Mouse (Mus musculus): Measurements from ENCODE around the gene Med8. TPM values are rescaled to one million over a fixed set of nuclear protein-coding genes. Genes with fewer than 3 reads are reported as not detected.

Gene Med8
- polyA plus RNA-seq, 1 experiment from 2014 or later = 60.6 TPM

GRCm38 (mm10) chr4:118432332-118432731 lies 23.2 kb downstream of the Med8 start:
- Histone ChIP-seq H3K9ac (no peak overlapping the region), H3K4me3 (no peak overlapping the region), H3K27me3 (no peaks in the 10 kb centered on the region), H3K4me1 (replicated peaks) (peaks cover 61% of the 10 kb centered on the region), H3K9me3 (replicated peaks) (no peaks in the 10 kb centered on the region), H3K27ac (no peak overlapping the region), H3K4me2 (no peak overlapping the region), H3K36me3 (peaks cover 42% of the 10 kb centered on the region)
- WGBS = 77% methylated on average over 8 of the region's 8 CpGs
- ATAC-seq (replicated peaks; ENCODE audit: insufficient number of reproducible peaks, insufficient read depth, low FRiP score, low read depth) = no peak

- ATAC-seq (replicated peaks; ENCODE audit: insufficient number of reproducible peaks, insufficient read depth, low FRiP score, low read depth) = peak; percentile 95
- H3K4me3 ChIP-seq = peak within 1 kb of the TSS; percentile 69
These were observed 27.9 kb downstream of the Med8 start, which contains the start of gene Cdc20 for GRCm38 (mm10) chr4:118436820-118437603. TSS of gene Cdc20 (minus strand) at chr4:118437352.

GRCm38 (mm10) chr4:118437829-118438253 lies 28.7 kb downstream of the Med8 start:
- WGBS = 4% methylated on average over 12 of the region's 12 CpGs
- Histone ChIP-seq H3K36me3 (peaks cover 21% of the 10 kb centered on the region), H3K9me3 (replicated peaks) (no peaks in the 10 kb centered on the region)

More at GRCm38 (mm10) chr4:118436820-118437603, 27.9 kb downstream of the Med8 start, which contains the start of gene Cdc20:
- H3K27ac ChIP-seq = peak within 1 kb of the TSS; percentile 94
- H3K4me2 ChIP-seq = peak within 1 kb of the TSS; percentile 97
- WGBS = under 1% methylated on average over 67 of the region's 67 CpGs
- H3K4me1 ChIP-seq (replicated peaks) = peaks cover 48% of the 10 kb centered on the region
- peak within 1 kb of the TSS; percentile 73 for H3K9ac ChIP-seq
- H3K27me3 ChIP-seq = no peaks in the 10 kb centered on the region
- peaks cover 29% of the 10 kb centered on the region for H3K36me3 ChIP-seq
- H3K9me3 ChIP-seq (replicated peaks) = no peaks in the 10 kb centered on the region

GRCm38 (mm10) chr4:118445088-118445487 lies 36.0 kb downstream of the Med8 start:
- ATAC-seq (replicated peaks; ENCODE audit: insufficient number of reproducible peaks, insufficient read depth, low FRiP score, low read depth) = no peak
- 66% methylated on average over 10 of the region's 10 CpGs for WGBS
- no peak overlapping the region for H3K9ac ChIP-seq

More at GRCm38 (mm10) chr4:118437829-118438253, 28.7 kb downstream of the Med8 start:
- peak overlapping the region; percentile 97 for H3K4me2 ChIP-seq
- ATAC-seq (replicated peaks; ENCODE audit: insufficient number of reproducible peaks, insufficient read depth, low FRiP score, low read depth) = 0 out of 2 replicates have a peak, but pooled peaks have one; percentile 29
- H3K27me3 ChIP-seq = no peaks in the 10 kb centered on the region
- peak overlapping the region; percentile 58 for H3K9ac ChIP-seq
- H3K4me1 ChIP-seq (replicated peaks) = peaks cover 47% of the 10 kb centered on the region
- peak overlapping the region; percentile 69 for H3K4me3 ChIP-seq
- H3K27ac ChIP-seq = peak overlapping the region; percentile 94

GRCm38 (mm10) chr4:118445781-118446414 lies 36.8 kb downstream of the Med8 start:
- 17% methylated on average over 18 of the region's 18 CpGs for WGBS
- Histone ChIP-seq H3K4me1 (replicated peaks) (peaks cover 11% of the 10 kb centered on the region), H3K9ac (peak overlapping the region; percentile 48), H3K36me3 (no peaks in the 10 kb centered on the region), H3K27ac (no peak overlapping the region), H3K9me3 (replicated peaks) (no peaks in the 10 kb centered on the region), H3K27me3 (peaks cover 8% of the 10 kb centered on the region), H3K4me2 (peak overlapping the region; percentile 77), H3K4me3 (peak overlapping the region; percentile 43)
- ATAC-seq (replicated peaks; ENCODE audit: insufficient number of reproducible peaks, insufficient read depth, low FRiP score, low read depth) = peak; percentile 64; the same call in 1 of the 2 replicates

More at GRCm38 (mm10) chr4:118445088-118445487, 36.0 kb downstream of the Med8 start:
- Histone ChIP-seq H3K36me3 (no peaks in the 10 kb centered on the region), H3K4me2 (no peak overlapping the region), H3K27me3 (peaks cover 5% of the 10 kb centered on the region; the same call in 1 of the 2 replicates), H3K9me3 (replicated peaks) (no peaks in the 10 kb centered on the region), H3K27ac (no peak overlapping the region), H3K4me1 (replicated peaks) (peaks cover 11% of the 10 kb centered on the region), H3K4me3 (no peak overlapping the region)

- Histone ChIP-seq H3K9me3 (replicated peaks) (no peaks in the 10 kb centered on the region), H3K27ac (no peak overlapping the region), H3K27me3 (peaks cover 8% of the 10 kb centered on the region), H3K9ac (peak overlapping the region; percentile 48), H3K4me1 (replicated peaks) (peaks cover 11% of the 10 kb centered on the region), H3K4me2 (peak overlapping the region; percentile 77), H3K36me3 (no peaks in the 10 kb centered on the region), H3K4me3 (peak overlapping the region; percentile 43)
- ATAC-seq (replicated peaks; ENCODE audit: insufficient number of reproducible peaks, insufficient read depth, low FRiP score, low read depth) = no peak
- WGBS = 33% methylated on average over 24 of the region's 24 CpGs
These were observed 37.4 kb downstream of the Med8 start for GRCm38 (mm10) chr4:118446415-118447153.

GRCm38 (mm10) chr4:118457345-118457975 lies 48.3 kb downstream of the Med8 start, which contains the start of gene Mpl:
TSS of gene Mpl (minus strand) at chr4:118457513.
- no peak for ATAC-seq (replicated peaks; ENCODE audit: insufficient number of reproducible peaks, insufficient read depth, low FRiP score, low read depth)
- no peak within 1 kb of the TSS for H3K4me3 ChIP-seq
- H3K9me3 ChIP-seq (replicated peaks) = no peaks in the 10 kb centered on the region
- no peaks in the 10 kb centered on the region for H3K27me3 ChIP-seq
- no peaks in the 10 kb centered on the region for H3K4me1 ChIP-seq (replicated peaks)
- H3K27ac ChIP-seq = no peak within 1 kb of the TSS
- H3K9ac ChIP-seq = no peak within 1 kb of the TSS
- H3K4me2 ChIP-seq = no peak within 1 kb of the TSS
- WGBS = 60% methylated on average over 9 of the region's 9 CpGs
- H3K36me3 ChIP-seq = no peaks in the 10 kb centered on the region

- H3K4me1 ChIP-seq (replicated peaks) = peaks cover 6% of the 10 kb centered on the region; the same call in 1 of the 2 replicates
- WGBS = 74% methylated on average over 3 of the region's 3 CpGs
- no peak overlapping the region for H3K4me2 ChIP-seq
- H3K27ac ChIP-seq = no peak overlapping the region
- no peak overlapping the region for H3K9ac ChIP-seq
- no peak overlapping the region for H3K4me3 ChIP-seq
- H3K27me3 ChIP-seq = 0 out of 2 replicates have a peak, but pooled peaks cover 2% of the 10 kb centered on the region
- H3K36me3 ChIP-seq = no peaks in the 10 kb centered on the region
- H3K9me3 ChIP-seq (replicated peaks) = no peaks in the 10 kb centered on the region
- ATAC-seq (replicated peaks; ENCODE audit: insufficient number of reproducible peaks, insufficient read depth, low FRiP score, low read depth) = no peak
These were observed 55.8 kb downstream of the Med8 start for GRCm38 (mm10) chr4:118464956-118465355.

Data from heart, embryonic 15.5 days (tissue).